Mouse (Mus musculus) midbrain, embryonic 10.5 days (tissue): ENCODE measurements around the gene Igsf21. TPM values are rescaled to one million over a fixed set of nuclear protein-coding genes. Genes with fewer than 3 reads are reported as not detected.

ENCODE experiments used
- DNase-seq: peaks from one replicate; pipeline ENCODE4 v3.0.0-alpha.2; 2017; ENCODE audit warnings: low spot score
- H3K27ac ChIP-seq: fragments of 300-500 bp; sonication (generic); replicated peaks from 2 replicates; pipeline ENCODE4 v1.5.1; 2016; ENCODE audit warnings: mild to moderate bottlenecking
- H3K27me3 ChIP-seq: fragments of 300-500 bp; sonication (generic); 2 replicates; pipeline ENCODE4 v1.6.1; 2016; ENCODE audit warnings: low read depth, mild to moderate bottlenecking; ENCODE audit not compliant: poor library complexity, severe bottlenecking
- H3K36me3 ChIP-seq: fragments of 300-500 bp; sonication (generic); 2 replicates; pipeline ENCODE4 v1.6.1; 2016; ENCODE audit warnings: mild to moderate bottlenecking, moderate library complexity
- H3K4me1 ChIP-seq: fragments of 300-500 bp; sonication (generic); 2 replicates; pipeline ENCODE4 v1.6.1; 2016
- H3K4me3 ChIP-seq: fragments of 300-500 bp; sonication (generic); 2 replicates; pipeline ENCODE4 v1.5.1; 2016; ENCODE audit warnings: mild to moderate bottlenecking, moderate library complexity
- H3K9me3 ChIP-seq: fragments of 300-500 bp; sonication (generic); replicated peaks from 2 replicates; pipeline ENCODE4 v1.6.1; 2016; ENCODE audit warnings: mild to moderate bottlenecking
- WGBS: fragments of 180-500 bp; shearing (Covaris S2); methylation state at CpG from one replicate; pipeline ENCODE4 v1.1.7; 2016; 5-methylcytosine and 5-hydroxymethylcytosine counted together
- polyA plus RNA-seq: library from polyadenylated mRNA; unstranded; fragments of >200 nt; fragmentation: Nextera tagmentation; extraction: Ambion mirVana; gene quantifications from 2 replicates; pipeline ENCODE4 v1.2.1, GENCODE M21; 2016

The Igsf21 gene
- polyA plus RNA-seq, 1 experiment from 2014 or later = 9.5 TPM

DNA sequence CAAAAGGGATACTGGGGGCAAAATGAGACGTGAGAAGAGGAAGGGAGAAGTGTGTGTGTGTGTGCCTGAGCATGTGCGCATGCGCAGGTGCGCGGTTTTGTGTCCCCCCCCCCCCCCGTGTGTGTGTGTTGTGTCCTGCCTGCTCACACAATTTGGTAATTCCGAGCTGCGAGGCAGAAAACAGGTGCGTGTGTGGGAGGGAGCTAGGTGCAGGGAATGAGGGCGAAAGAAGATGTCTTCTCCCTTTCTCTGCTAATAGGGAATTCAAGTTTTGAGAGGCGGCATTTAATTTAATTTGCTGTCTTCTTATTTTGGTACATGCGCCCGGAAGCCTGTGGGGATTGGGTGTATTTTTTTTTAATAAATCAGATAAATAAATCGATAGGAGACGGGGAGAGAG lies 211.4 kb downstream of the Igsf21 start:
- Histone ChIP-seq H3K36me3 (no peaks in the 10 kb centered on the region), H3K27me3 (peaks cover 62% of the 10 kb centered on the region)
- 81% methylated on average over 15 of the region's 15 CpGs for WGBS

DNA sequence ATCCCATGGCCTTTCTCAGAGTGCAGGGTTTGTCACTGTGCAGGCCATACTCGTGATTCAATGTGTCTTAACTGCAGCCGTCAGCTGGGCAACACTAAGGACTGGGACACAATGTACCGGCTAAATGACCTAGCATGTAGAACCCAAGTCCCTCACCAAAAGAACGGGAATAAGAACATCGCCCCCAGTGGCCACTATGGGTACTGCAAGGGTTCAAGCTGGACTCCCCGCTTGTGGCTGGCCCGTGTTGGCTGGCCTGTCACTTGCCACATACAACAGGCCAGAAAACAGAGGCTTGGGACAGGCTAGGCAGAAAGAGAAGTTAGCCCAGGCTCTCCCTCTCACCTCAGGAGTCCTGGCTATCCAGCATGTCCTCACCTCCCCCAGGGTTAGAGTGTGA lies 213.2 kb downstream of the Igsf21 start:
- Histone ChIP-seq H3K9me3 (no peaks in the 10 kb centered on the region), H3K36me3 (no peaks in the 10 kb centered on the region), H3K27ac (no peak overlapping the region), H3K27me3 (peaks cover 43% of the 10 kb centered on the region), H3K4me1 (peaks cover 66% of the 10 kb centered on the region), H3K4me3 (no peak overlapping the region)
- DNase-seq = peak; percentile 69
- WGBS = 44% methylated on average over 7 of the region's 7 CpGs

More for the DNA sequence above, 211.4 kb downstream of the Igsf21 start:
- Histone ChIP-seq H3K9me3 (peaks cover 3% of the 10 kb centered on the region), H3K4me1 (peaks cover 61% of the 10 kb centered on the region), H3K27ac (no peak overlapping the region; the same call in 1 of the 2 replicates), H3K4me3 (no peak overlapping the region)
- no peak for DNase-seq

GRCm38 (mm10) chr4:140030415-140030814 lies 216.2 kb downstream of the Igsf21 start:
- peaks cover 18% of the 10 kb centered on the region for H3K27me3 ChIP-seq
- no peaks in the 10 kb centered on the region for H3K36me3 ChIP-seq
- WGBS = 24% methylated on average over 6 of the region's 6 CpGs
- peak; percentile 75 for DNase-seq
- no peak overlapping the region for H3K4me3 ChIP-seq
- no peaks in the 10 kb centered on the region for H3K9me3 ChIP-seq
- H3K4me1 ChIP-seq = peaks cover 37% of the 10 kb centered on the region
- peak overlapping the region; percentile 76 for H3K27ac ChIP-seq

DNA sequence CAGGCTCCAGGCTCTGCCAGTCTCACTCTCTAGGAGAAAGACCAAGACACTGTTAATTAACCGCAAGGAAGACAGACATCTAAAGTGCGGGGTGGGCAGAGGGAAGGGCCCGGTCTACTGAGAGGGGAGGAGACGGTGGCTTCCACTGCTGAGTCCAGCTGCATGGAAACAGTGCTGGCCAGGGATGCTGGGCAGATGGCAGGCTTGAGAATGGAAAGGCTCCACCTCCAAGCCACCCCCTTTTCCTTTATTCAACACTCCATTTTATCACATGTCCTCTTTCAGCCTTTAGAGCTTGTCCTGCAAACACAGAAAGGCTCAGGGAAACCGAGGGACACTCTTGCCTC lies 216.6 kb downstream of the Igsf21 start:
- peaks cover 15% of the 10 kb centered on the region for H3K27me3 ChIP-seq
- 50% methylated on average over 5 of the region's 5 CpGs for WGBS
- no peaks in the 10 kb centered on the region for H3K36me3 ChIP-seq
- H3K9me3 ChIP-seq = no peaks in the 10 kb centered on the region
- DNase-seq = no peak
- no peak overlapping the region for H3K4me3 ChIP-seq
- peaks cover 34% of the 10 kb centered on the region for H3K4me1 ChIP-seq
- H3K27ac ChIP-seq = peak overlapping the region; percentile 76

GRCm38 (mm10) chr4:140029324-140030039 lies 217.1 kb downstream of the Igsf21 start:
- DNase-seq = no peak
- WGBS = 61% methylated on average over 9 of the region's 9 CpGs
- Histone ChIP-seq H3K27me3 (peaks cover 10% of the 10 kb centered on the region), H3K4me1 (peaks cover 29% of the 10 kb centered on the region), H3K9me3 (no peaks in the 10 kb centered on the region), H3K4me3 (no peak overlapping the region), H3K27ac (peak overlapping the region; percentile 76), H3K36me3 (no peaks in the 10 kb centered on the region)

- Histone ChIP-seq H3K27ac (peak overlapping the region; percentile 55; the same call in 1 of the 2 replicates), H3K27me3 (peaks cover 6% of the 10 kb centered on the region; the same call in 1 of the 2 replicates), H3K36me3 (no peaks in the 10 kb centered on the region), H3K9me3 (no peaks in the 10 kb centered on the region), H3K4me1 (peaks cover 20% of the 10 kb centered on the region), H3K4me3 (no peak overlapping the region)
- no peak for DNase-seq
- 79% methylated on average over 6 of the region's 6 CpGs for WGBS
Observed at GRCm38 (mm10) chr4:140023833-140024232, 222.8 kb downstream of the Igsf21 start.

DNA sequence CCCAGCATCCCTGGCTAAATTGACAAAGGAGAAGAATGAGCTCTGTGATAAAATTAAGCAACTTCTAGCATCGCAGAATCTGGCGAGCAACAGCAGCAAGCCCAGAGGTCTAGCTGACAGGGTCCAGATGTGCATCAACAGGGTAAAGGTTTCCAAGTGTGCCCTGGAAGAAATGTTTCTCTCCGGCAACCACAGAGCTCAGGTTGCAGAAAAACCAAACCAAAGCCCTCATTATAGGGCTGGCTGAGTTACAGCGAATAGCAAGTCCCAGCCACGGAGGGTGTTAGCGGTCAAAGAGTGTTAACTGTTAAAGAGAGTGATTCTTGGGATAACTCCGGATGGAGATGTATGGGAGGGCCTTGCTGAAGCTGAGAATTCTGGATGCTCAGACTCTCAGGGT lies 230.7 kb downstream of the Igsf21 start:
- H3K4me1 ChIP-seq = peaks cover 8% of the 10 kb centered on the region
- H3K9me3 ChIP-seq = no peaks in the 10 kb centered on the region
- no peak for DNase-seq
- no peak overlapping the region for H3K27ac ChIP-seq
- no peak overlapping the region for H3K4me3 ChIP-seq
- peaks cover 2% of the 10 kb centered on the region; the same call in 1 of the 2 replicates for H3K27me3 ChIP-seq
- H3K36me3 ChIP-seq = no peaks in the 10 kb centered on the region
- WGBS = 77% methylated on average over 7 of the region's 7 CpGs

DNA sequence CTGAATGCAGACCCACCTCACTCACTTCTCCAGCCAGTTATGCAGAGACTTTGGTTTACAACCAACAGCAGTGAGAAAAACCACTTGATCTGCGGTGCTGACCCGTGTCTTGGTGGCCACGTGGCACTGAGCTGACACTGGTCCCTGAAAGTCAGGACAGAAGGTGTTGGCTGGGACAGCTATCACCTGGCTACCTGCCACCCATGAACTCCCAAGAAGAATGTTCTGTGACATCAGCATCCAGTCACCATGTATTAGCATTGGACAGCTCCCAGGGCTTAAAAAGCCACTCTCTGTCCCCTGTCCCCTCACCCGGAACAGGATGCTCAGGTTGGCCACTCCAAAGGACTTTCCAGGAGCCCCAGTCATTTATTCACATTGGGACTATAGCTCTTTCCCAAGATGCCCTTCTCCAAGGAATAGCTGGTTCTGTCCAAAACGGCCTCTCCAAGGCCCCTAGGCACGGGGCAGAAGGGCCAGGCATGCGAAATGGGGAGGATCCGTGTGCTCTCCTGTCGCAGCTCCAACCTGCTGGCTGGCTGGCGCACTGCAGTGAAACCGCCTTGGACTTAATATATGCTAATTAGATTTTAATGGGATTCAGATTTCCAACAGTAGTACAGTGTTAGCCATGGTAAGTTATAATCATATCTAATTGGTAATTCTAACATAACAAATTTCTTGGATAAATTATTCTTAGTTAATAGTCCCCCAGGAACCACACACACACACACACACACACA lies 235.7 kb downstream of the Igsf21 start:
- no peaks in the 10 kb centered on the region for H3K36me3 ChIP-seq
- H3K4me3 ChIP-seq = no peak overlapping the region
- DNase-seq = no peak
- no peaks in the 10 kb centered on the region for H3K27me3 ChIP-seq
- WGBS = 76% methylated on average over 11 of the region's 11 CpGs
- H3K9me3 ChIP-seq = no peaks in the 10 kb centered on the region
- no peak overlapping the region for H3K27ac ChIP-seq
- peaks cover 17% of the 10 kb centered on the region for H3K4me1 ChIP-seq

GRCm38 (mm10) chr4:140004932-140005331 lies 241.7 kb downstream of the Igsf21 start:
- H3K4me3 ChIP-seq = peak overlapping the region; percentile 49
- peak overlapping the region; percentile 67 for H3K27ac ChIP-seq

GRCm38 (mm10) chr4:140004170-140004569 lies 242.4 kb downstream of the Igsf21 start:
- no peaks in the 10 kb centered on the region for H3K9me3 ChIP-seq
- H3K27me3 ChIP-seq = peaks cover 54% of the 10 kb centered on the region
- WGBS = 21% methylated on average over 12 of the region's 12 CpGs
- no peaks in the 10 kb centered on the region for H3K36me3 ChIP-seq
- peak; percentile 62 for DNase-seq
- H3K4me3 ChIP-seq = peak overlapping the region; percentile 49
- peaks cover 55% of the 10 kb centered on the region for H3K4me1 ChIP-seq
- peak overlapping the region; percentile 67 for H3K27ac ChIP-seq

More at GRCm38 (mm10) chr4:140004932-140005331, 241.7 kb downstream of the Igsf21 start:
- H3K27me3 ChIP-seq = peaks cover 54% of the 10 kb centered on the region
- no peaks in the 10 kb centered on the region for H3K9me3 ChIP-seq
- 30% methylated on average over 5 of the region's 5 CpGs for WGBS
- peaks cover 51% of the 10 kb centered on the region for H3K4me1 ChIP-seq
- no peak for DNase-seq
- H3K36me3 ChIP-seq = no peaks in the 10 kb centered on the region

DNA sequence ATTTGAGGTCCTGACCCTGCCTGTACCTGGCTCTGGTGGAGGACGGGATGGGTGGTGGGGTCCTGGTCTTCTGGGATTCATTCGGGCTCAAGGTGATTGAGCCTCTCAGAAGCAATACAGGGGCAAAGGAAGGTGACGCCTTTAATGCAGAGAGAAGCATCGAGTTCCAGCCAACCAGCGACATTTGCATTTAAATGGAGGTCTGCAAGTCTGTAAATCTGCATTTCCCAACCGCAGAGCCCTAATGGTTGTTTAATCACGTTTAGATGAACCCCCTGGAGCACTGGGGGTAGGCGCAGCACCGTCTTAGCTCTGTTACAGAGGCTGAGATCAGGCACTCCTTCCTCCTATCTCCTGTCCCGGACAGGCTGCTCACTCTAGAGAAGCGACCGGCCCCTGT lies 244.5 kb downstream of the Igsf21 start:
- DNase-seq = no peak
- H3K9me3 ChIP-seq = peaks cover 8% of the 10 kb centered on the region; the same call in 1 of the 2 replicates
- 9% methylated on average over 12 of the region's 12 CpGs for WGBS
- no peaks in the 10 kb centered on the region for H3K36me3 ChIP-seq
- H3K27me3 ChIP-seq = peaks cover 54% of the 10 kb centered on the region
- peaks cover 69% of the 10 kb centered on the region for H3K4me1 ChIP-seq
- H3K27ac ChIP-seq = no peak overlapping the region
- H3K4me3 ChIP-seq = no peak overlapping the region

- H3K27me3 ChIP-seq = peaks cover 54% of the 10 kb centered on the region
- DNase-seq = no peak
- peaks cover 65% of the 10 kb centered on the region for H3K4me1 ChIP-seq
- H3K4me3 ChIP-seq = no peak overlapping the region
- H3K27ac ChIP-seq = no peak overlapping the region
- WGBS = 77% methylated on average over 5 of the region's 5 CpGs
- H3K36me3 ChIP-seq = no peaks in the 10 kb centered on the region
- H3K9me3 ChIP-seq = peaks cover 8% of the 10 kb centered on the region; the same call in 1 of the 2 replicates
Observed at GRCm38 (mm10) chr4:140000911-140001310, 245.7 kb downstream of the Igsf21 start.

GRCm38 (mm10) chr4:139999033-139999432 lies 247.6 kb downstream of the Igsf21 start:
- Histone ChIP-seq H3K27ac (0 out of 2 replicates have a peak overlapping the region, but pooled peaks have one; percentile 14), H3K36me3 (no peaks in the 10 kb centered on the region), H3K27me3 (peaks cover 37% of the 10 kb centered on the region), H3K9me3 (peaks cover 8% of the 10 kb centered on the region; the same call in 1 of the 2 replicates), H3K4me3 (no peak overlapping the region), H3K4me1 (peaks cover 64% of the 10 kb centered on the region)
- DNase-seq = no peak
- WGBS = 53% methylated on average over 7 of the region's 7 CpGs
